Mouse (Mus musculus) heart, embryonic 15.5 days (tissue): Measurements from ENCODE around the gene Il1r2. TPM values are rescaled to one million over a fixed set of nuclear protein-coding genes. Genes with fewer than 3 reads are reported as not detected.

Source experiments
- ATAC-seq: fragments of 200-750 bp; cut with Nextera tagmentation; replicated peaks from 2 replicates; pipeline ENCODE4 v1.8.0; 2017; ENCODE audit warnings: low read depth, moderate TSS enrichment; ENCODE audit not compliant: insufficient number of reproducible peaks, insufficient read depth, low FRiP score
- H3K27ac ChIP-seq: fragments of 300-500 bp; sonication (generic); 2 replicates; pipeline ENCODE4 v1.5.1; 2015; ENCODE audit warnings: mild to moderate bottlenecking, inconsistent platforms
- H3K27me3 ChIP-seq: fragments of 300-500 bp; sonication (generic); 2 replicates; pipeline ENCODE4 v1.6.1; 2015; ENCODE audit warnings: inconsistent platforms
- H3K36me3 ChIP-seq: fragments of 300-500 bp; sonication (generic); 2 replicates; pipeline ENCODE4 v1.6.1; 2015; ENCODE audit warnings: mild to moderate bottlenecking, inconsistent platforms
- H3K4me1 ChIP-seq: fragments of 300-500 bp; sonication (generic); replicated peaks from 2 replicates; pipeline ENCODE4 v1.6.1; 2015; ENCODE audit warnings: inconsistent platforms
- H3K4me2 ChIP-seq: fragments of 300-500 bp; sonication (generic); 2 replicates; pipeline ENCODE4 v1.6.1; 2015; ENCODE audit warnings: inconsistent platforms, mild to moderate bottlenecking, moderate library complexity
- H3K4me3 ChIP-seq: fragments of 300-500 bp; sonication (generic); 2 replicates; pipeline ENCODE4 v1.5.1; 2015; ENCODE audit warnings: mild to moderate bottlenecking, inconsistent platforms
- H3K9ac ChIP-seq: fragments of 300-500 bp; sonication (generic); 2 replicates; pipeline ENCODE4 v1.6.1; 2015; ENCODE audit warnings: mild to moderate bottlenecking, inconsistent platforms
- H3K9me3 ChIP-seq: fragments of 300-500 bp; sonication (generic); replicated peaks from 2 replicates; pipeline ENCODE4 v1.6.1; 2016; ENCODE audit warnings: inconsistent platforms
- WGBS: fragments of 180-500 bp; shearing (Covaris S2); methylation state at CpG from one replicate; pipeline ENCODE4 v1.1.7; 2015; ENCODE audit warnings: mixed read lengths; 5-methylcytosine and 5-hydroxymethylcytosine counted together
- polyA plus RNA-seq: library from polyadenylated mRNA; unstranded; fragments of >200 nt; fragmentation: Nextera tagmentation; extraction: Ambion mirVana; gene quantifications from 2 replicates; pipeline ENCODE4 v1.2.1, GENCODE M21; 2015

The Il1r2 gene
- polyA plus RNA-seq, 1 experiment from 2014 or later = 0.25 TPM

- Histone ChIP-seq H3K36me3 (no peaks in the 10 kb centered on the region), H3K9me3 (no peaks in the 10 kb centered on the region), H3K4me3 (no peak overlapping the region), H3K27me3 (no peaks in the 10 kb centered on the region), H3K27ac (no peak overlapping the region), H3K4me2 (0 out of 2 replicates have a peak overlapping the region, but pooled peaks have one; percentile 2), H3K4me1 (peaks cover 9% of the 10 kb centered on the region; the same call in 1 of the 2 replicates), H3K9ac (no peak overlapping the region)
- ATAC-seq = peak; percentile 67; the same call in 1 of the 2 replicates
- 62% methylated on average over 12 of the region's 12 CpGs for WGBS
Measured at GRCm38 (mm10) chr1:40033743-40034420, 40.0 kb upstream of the Il1r2 start.

GRCm38 (mm10) chr1:40037831-40038230 lies 36.0 kb upstream of the Il1r2 start:
- Histone ChIP-seq H3K27me3 (no peaks in the 10 kb centered on the region), H3K4me1 (peaks cover 9% of the 10 kb centered on the region; the same call in 1 of the 2 replicates), H3K9ac (no peak overlapping the region), H3K27ac (no peak overlapping the region), H3K4me3 (no peak overlapping the region), H3K36me3 (no peaks in the 10 kb centered on the region), H3K4me2 (no peak overlapping the region), H3K9me3 (no peaks in the 10 kb centered on the region)
- WGBS = 84% methylated on average over 6 of the region's 6 CpGs
- ATAC-seq = no peak

GRCm38 (mm10) chr1:40045686-40046085 lies 28.2 kb upstream of the Il1r2 start:
- no peak overlapping the region for H3K27ac ChIP-seq
- no peak overlapping the region for H3K4me2 ChIP-seq
- H3K9ac ChIP-seq = no peak overlapping the region
- no peaks in the 10 kb centered on the region for H3K36me3 ChIP-seq
- H3K27me3 ChIP-seq = no peaks in the 10 kb centered on the region
- WGBS = 57% methylated on average over 6 of the region's 6 CpGs
- no peak for ATAC-seq
- H3K4me1 ChIP-seq = no peaks in the 10 kb centered on the region
- no peaks in the 10 kb centered on the region for H3K9me3 ChIP-seq
- H3K4me3 ChIP-seq = no peak overlapping the region

- Histone ChIP-seq H3K4me3 (no peak overlapping the region), H3K36me3 (no peaks in the 10 kb centered on the region), H3K4me2 (no peak overlapping the region), H3K27ac (no peak overlapping the region), H3K9ac (no peak overlapping the region), H3K9me3 (no peaks in the 10 kb centered on the region), H3K4me1 (no peaks in the 10 kb centered on the region), H3K27me3 (no peaks in the 10 kb centered on the region)
- 68% methylated on average over 5 of the region's 5 CpGs for WGBS
- ATAC-seq = no peak
Measured at GRCm38 (mm10) chr1:40046600-40046999, 27.3 kb upstream of the Il1r2 start.

- Histone ChIP-seq H3K9me3 (no peaks in the 10 kb centered on the region), H3K4me1 (no peaks in the 10 kb centered on the region), H3K27me3 (no peaks in the 10 kb centered on the region), H3K4me3 (no peak overlapping the region), H3K36me3 (no peaks in the 10 kb centered on the region), H3K9ac (no peak overlapping the region), H3K4me2 (no peak overlapping the region), H3K27ac (no peak overlapping the region)
- 82% methylated on average over 6 of the region's 6 CpGs for WGBS
- no peak for ATAC-seq
Measured at GRCm38 (mm10) chr1:40051157-40051556, 22.7 kb upstream of the Il1r2 start.

GRCm38 (mm10) chr1:40052156-40052555 lies 21.7 kb upstream of the Il1r2 start:
- ATAC-seq = no peak
- Histone ChIP-seq H3K27ac (no peak overlapping the region), H3K4me3 (no peak overlapping the region), H3K36me3 (no peaks in the 10 kb centered on the region), H3K9me3 (no peaks in the 10 kb centered on the region), H3K27me3 (no peaks in the 10 kb centered on the region), H3K4me1 (no peaks in the 10 kb centered on the region; the same call in 1 of the 2 replicates), H3K9ac (no peak overlapping the region), H3K4me2 (no peak overlapping the region)
- 63% methylated on average over 8 of the region's 8 CpGs for WGBS

GRCm38 (mm10) chr1:40053071-40053470 lies 20.8 kb upstream of the Il1r2 start:
- no peak for ATAC-seq
- no peak overlapping the region for H3K27ac ChIP-seq
- H3K4me1 ChIP-seq = peaks cover 2% of the 10 kb centered on the region; the same call in 1 of the 2 replicates
- no peaks in the 10 kb centered on the region for H3K36me3 ChIP-seq
- WGBS = 71% methylated on average over 5 of the region's 5 CpGs
- no peaks in the 10 kb centered on the region for H3K27me3 ChIP-seq
- no peak overlapping the region for H3K9ac ChIP-seq
- H3K4me2 ChIP-seq = no peak overlapping the region
- no peaks in the 10 kb centered on the region for H3K9me3 ChIP-seq
- no peak overlapping the region for H3K4me3 ChIP-seq

- Histone ChIP-seq H3K9me3 (no peaks in the 10 kb centered on the region), H3K27ac (no peak overlapping the region), H3K4me1 (peaks cover 12% of the 10 kb centered on the region), H3K27me3 (no peaks in the 10 kb centered on the region), H3K9ac (no peak overlapping the region), H3K4me2 (no peak overlapping the region), H3K36me3 (no peaks in the 10 kb centered on the region), H3K4me3 (no peak overlapping the region)
- 78% methylated on average over 7 of the region's 7 CpGs for WGBS
- ATAC-seq = no peak
Measured at GRCm38 (mm10) chr1:40055051-40055450, 18.8 kb upstream of the Il1r2 start.

- Histone ChIP-seq H3K9me3 (no peaks in the 10 kb centered on the region), H3K4me2 (no peak overlapping the region), H3K9ac (no peak overlapping the region), H3K27ac (no peak overlapping the region), H3K27me3 (no peaks in the 10 kb centered on the region), H3K4me1 (peaks cover 12% of the 10 kb centered on the region), H3K36me3 (no peaks in the 10 kb centered on the region), H3K4me3 (no peak overlapping the region)
- no peak for ATAC-seq
- WGBS = 77% methylated on average over 5 of the region's 5 CpGs
Measured at GRCm38 (mm10) chr1:40055963-40056362, 17.9 kb upstream of the Il1r2 start.

- Histone ChIP-seq H3K4me2 (no peak overlapping the region), H3K4me1 (peaks cover 12% of the 10 kb centered on the region), H3K27me3 (no peaks in the 10 kb centered on the region), H3K4me3 (no peak overlapping the region), H3K27ac (no peak overlapping the region), H3K9ac (no peak overlapping the region), H3K36me3 (no peaks in the 10 kb centered on the region), H3K9me3 (no peaks in the 10 kb centered on the region)
- ATAC-seq = no peak
- 63% methylated on average over 5 of the region's 5 CpGs for WGBS
Measured at GRCm38 (mm10) chr1:40057351-40057750, 16.5 kb upstream of the Il1r2 start.

- no peak for ATAC-seq
- H3K36me3 ChIP-seq = no peaks in the 10 kb centered on the region
- no peak overlapping the region for H3K4me3 ChIP-seq
- H3K4me1 ChIP-seq = peaks cover 12% of the 10 kb centered on the region
- H3K9ac ChIP-seq = no peak overlapping the region
- no peaks in the 10 kb centered on the region for H3K27me3 ChIP-seq
- H3K4me2 ChIP-seq = no peak overlapping the region
- WGBS = 60% methylated on average over 11 of the region's 11 CpGs
- H3K9me3 ChIP-seq = no peaks in the 10 kb centered on the region
- H3K27ac ChIP-seq = no peak overlapping the region
Measured at GRCm38 (mm10) chr1:40058013-40058412, 15.9 kb upstream of the Il1r2 start.

GRCm38 (mm10) chr1:40059122-40059774 lies 14.6 kb upstream of the Il1r2 start:
- no peaks in the 10 kb centered on the region for H3K36me3 ChIP-seq
- peaks cover 12% of the 10 kb centered on the region for H3K4me1 ChIP-seq
- no peak overlapping the region for H3K27ac ChIP-seq
- ATAC-seq = no peak
- no peaks in the 10 kb centered on the region for H3K27me3 ChIP-seq
- no peaks in the 10 kb centered on the region for H3K9me3 ChIP-seq
- H3K4me3 ChIP-seq = no peak overlapping the region
- H3K9ac ChIP-seq = no peak overlapping the region
- no peak overlapping the region for H3K4me2 ChIP-seq
- 59% methylated on average over 4 of the region's 4 CpGs for WGBS
